Mouse (Mus musculus) lung, adult 2 months (tissue): Measurements from ENCODE around the gene Il17f. TPM values are rescaled to one million over a fixed set of nuclear protein-coding genes. Genes with fewer than 3 reads are reported as not detected.

ENCODE experiments used
- DNase-seq: peaks from one replicate; pipeline ENCODE4 v3.0.0; 2022
- H3K4me1 ChIP-seq: fragments of 200-500 bp; 2 replicates; pipeline ENCODE4 v1.6.1; 2011; ENCODE audit warnings: low read length; ENCODE audit not compliant: control insufficient read depth, insufficient read depth
- H3K4me3 ChIP-seq: fragments of 200-500 bp; replicated peaks from 2 replicates; pipeline ENCODE3; 2011; ENCODE audit warnings: low read depth, mild to moderate bottlenecking, control low read depth, low read length; ENCODE audit errors: extremely low read depth
- CTCF ChIP-seq: fragments of 200-500 bp; IDR thresholded peaks from 2 replicates; pipeline ENCODE4 v1.5.1; 2011; ENCODE audit warnings: mild to moderate bottlenecking, low read length, control low read depth; ENCODE audit not compliant: insufficient read depth
- POLR2A ChIP-seq: fragments of 200-500 bp; IDR thresholded peaks from 2 replicates; pipeline ENCODE4 v1.6.1; 2011; ENCODE audit warnings: low read depth, mild to moderate bottlenecking, control low read depth, low read length, borderline replicate concordance; ENCODE audit errors: extremely low read depth
- WGBS: fragments of 180-500 bp; shearing (Covaris S2); methylation state at CpG from one replicate; pipeline ENCODE4 v1.1.7; 2018; 5-methylcytosine and 5-hydroxymethylcytosine counted together
- polyA plus RNA-seq: library from polyadenylated mRNA; depleted of rRNA; stranded (reverse); fragments of >200 nt; gene quantifications from 2 replicates; pipeline ENCODE4 v1.2.3, GENCODE M21; 2012

The Il17f gene
- polyA plus RNA-seq, 1 experiment = not detected

DNA sequence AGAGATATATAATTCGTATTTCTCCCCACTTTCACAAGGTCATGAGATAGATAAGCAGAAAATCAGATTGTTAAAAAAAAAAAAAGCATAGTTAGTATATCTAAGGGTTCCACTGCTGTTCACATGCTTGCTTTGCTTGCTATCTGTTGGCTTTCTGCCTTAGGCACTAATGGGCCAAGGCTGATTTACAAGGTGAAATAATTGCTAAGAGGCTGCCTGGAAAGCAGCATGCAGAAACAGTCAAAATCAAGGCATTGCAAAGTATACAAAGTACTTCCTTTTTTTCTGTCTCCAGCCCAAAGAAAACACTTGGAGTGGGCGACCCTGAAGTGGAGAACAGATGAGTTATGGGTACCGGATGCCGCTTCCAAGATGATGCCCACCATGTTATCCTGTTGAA is 30.5 kb upstream of the Il17f start:
- TF ChIP-seq CTCF (no peak), POLR2A (no peak)
- 76% methylated on average over 4 of the region's 4 CpGs for WGBS
- no peak for DNase-seq
- H3K4me3 ChIP-seq = no peak overlapping the region
- no peaks in the 10 kb centered on the region for H3K4me1 ChIP-seq

DNA sequence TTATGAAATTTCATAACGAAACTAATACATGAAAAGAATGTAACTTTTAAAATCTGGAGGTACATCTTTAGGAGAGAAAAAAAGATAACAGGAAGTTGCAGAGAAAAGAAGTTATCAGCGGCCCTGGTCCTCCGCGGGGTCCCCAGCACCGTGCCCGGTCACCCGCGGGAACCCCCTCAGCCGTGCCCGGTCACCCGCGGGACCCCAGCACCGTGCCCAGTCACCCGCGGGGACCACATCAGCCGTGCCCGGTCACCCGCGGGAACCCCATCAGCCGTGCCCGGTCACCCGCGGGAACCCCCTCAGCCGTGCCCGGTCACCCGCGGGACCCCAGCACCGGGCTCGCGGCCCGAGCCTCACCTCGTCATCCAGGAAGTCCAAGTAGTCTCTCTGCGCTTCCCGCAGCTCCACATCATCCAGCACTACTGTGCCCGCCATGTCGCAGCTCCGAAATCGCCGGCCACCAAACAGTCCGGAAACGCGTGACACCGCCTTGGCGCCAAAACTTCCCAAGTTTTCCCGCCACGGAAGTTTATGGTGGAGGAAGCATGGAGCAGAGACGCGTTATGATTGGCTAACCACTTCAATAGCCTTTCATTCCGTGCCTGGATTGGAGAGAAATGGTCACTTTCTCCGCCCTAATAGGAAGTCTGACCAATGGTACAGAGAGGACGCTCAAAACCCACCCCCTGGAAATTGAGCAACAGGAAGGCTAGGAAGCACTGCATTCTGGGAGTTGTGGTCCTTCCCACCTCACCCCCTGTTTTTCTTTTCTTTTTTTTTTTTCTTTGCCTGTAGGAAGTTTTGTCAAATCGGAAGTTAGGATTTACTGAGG is 29.6 kb upstream of the Il17f start, which contains the start of gene Mcm3:
Gene Mcm3 (minus strand): TSS at position 542 of the 835 bp plus-strand sequence.
- TF ChIP-seq POLR2A = no peak
- TF ChIP-seq CTCF = no peak
- no peaks in the 10 kb centered on the region for H3K4me1 ChIP-seq
- under 1% methylated on average over 52 of the region's 52 CpGs for WGBS
- peak; percentile 82 for DNase-seq
- peak within 1 kb of the TSS; percentile 56 for H3K4me3 ChIP-seq

DNA sequence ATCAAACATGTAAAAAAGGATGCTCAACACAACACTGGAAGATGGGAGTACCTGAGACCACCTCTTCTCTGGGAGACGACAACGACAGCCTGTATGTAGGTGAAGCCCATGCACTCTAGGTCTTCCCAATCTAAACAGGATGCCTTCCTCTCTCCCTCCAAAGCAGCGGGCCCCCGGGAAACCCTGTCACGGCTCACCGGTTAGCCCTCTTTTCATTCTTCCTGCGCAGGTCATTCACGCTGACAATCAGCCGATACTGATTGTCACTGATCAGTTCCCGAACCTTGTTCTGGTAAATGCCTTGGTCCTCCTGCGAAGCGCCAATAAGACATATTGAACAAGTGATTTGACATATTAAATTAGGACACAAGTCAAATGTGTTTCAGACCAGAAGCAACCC is 27.2 kb upstream of the Il17f start:
- 69% methylated on average over 12 of the region's 12 CpGs for WGBS
- no peak overlapping the region for H3K4me3 ChIP-seq
- TF ChIP-seq POLR2A (no peak), CTCF (no peak)

DNA sequence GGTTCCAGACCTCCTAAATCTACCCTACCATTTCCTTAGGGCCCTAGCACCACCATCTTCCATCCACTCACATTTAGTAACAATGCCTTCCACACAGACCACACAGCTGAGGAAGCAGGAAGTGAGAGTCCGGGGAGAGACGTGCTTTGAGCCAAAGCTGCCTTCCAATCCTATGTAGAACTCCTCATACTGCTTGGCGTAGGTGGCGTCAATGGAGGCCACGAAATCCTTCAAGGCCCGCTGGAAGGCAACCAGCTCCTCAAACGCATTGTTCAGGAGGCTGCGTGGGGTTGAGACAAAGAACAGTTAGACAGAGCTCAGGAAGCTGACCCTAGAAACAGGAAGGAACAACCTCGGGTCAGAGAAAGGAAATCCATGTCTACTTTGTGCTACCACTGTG is 26.8 kb upstream of the Il17f start:
- H3K4me3 ChIP-seq = no peak overlapping the region
- H3K4me1 ChIP-seq = no peaks in the 10 kb centered on the region
- DNase-seq = no peak
- WGBS = 52% methylated on average over 9 of the region's 9 CpGs
- TF ChIP-seq CTCF (no peak), POLR2A (no peak)

More for the DNA sequence above, 27.2 kb upstream of the Il17f start:
- DNase-seq = no peak
- no peaks in the 10 kb centered on the region for H3K4me1 ChIP-seq

DNA sequence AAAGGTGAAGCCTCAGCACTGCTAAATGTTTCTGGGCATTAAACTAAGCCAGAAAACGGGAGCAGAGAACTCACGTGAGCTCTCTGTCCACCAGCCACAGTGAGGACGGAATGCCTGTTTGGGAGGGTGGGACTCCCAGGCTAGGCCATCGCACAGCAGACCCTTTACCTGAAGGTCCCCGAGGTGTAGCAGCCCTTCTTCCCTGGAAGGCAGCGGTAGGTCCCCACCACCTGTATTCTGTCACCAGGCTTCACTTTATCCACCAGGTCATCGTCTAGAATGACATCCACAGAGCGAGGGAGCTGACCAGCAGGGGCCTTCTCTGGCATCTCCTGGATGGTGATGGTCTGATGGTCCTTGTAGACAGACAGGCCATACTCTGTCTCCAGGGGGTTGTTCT is 24.1 kb upstream of the Il17f start:
- TF ChIP-seq CTCF (no peak), POLR2A (no peak)
- Histone ChIP-seq H3K4me3 (no peak overlapping the region), H3K4me1 (no peaks in the 10 kb centered on the region)
- DNase-seq = no peak
- 89% methylated on average over 8 of the region's 8 CpGs for WGBS

DNA sequence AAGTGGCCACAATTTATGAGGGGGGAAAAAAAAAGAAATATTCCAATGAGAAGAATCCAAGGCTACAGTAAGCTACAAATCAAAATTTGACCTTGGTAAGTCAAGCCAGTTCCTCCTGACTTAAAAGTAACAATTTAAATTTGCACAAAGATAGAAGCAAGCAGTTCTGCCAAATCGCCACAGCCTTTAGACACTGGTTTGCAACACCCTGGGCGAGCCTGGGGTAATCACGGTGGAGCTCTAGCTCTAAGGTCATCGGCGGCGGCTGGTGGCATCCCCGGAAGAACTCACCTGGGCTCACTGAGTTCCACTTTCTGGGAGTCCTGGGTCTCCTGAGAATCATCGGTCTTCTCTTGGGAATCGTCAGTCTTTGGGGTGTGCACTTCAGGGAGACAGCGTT is 14.1 kb upstream of the Il17f start:
- TF ChIP-seq POLR2A = no peak
- no peak for TF ChIP-seq CTCF
- 94% methylated on average over 10 of the region's 10 CpGs for WGBS
- DNase-seq = no peak
- H3K4me3 ChIP-seq = no peak overlapping the region
- H3K4me1 ChIP-seq = no peaks in the 10 kb centered on the region

DNA sequence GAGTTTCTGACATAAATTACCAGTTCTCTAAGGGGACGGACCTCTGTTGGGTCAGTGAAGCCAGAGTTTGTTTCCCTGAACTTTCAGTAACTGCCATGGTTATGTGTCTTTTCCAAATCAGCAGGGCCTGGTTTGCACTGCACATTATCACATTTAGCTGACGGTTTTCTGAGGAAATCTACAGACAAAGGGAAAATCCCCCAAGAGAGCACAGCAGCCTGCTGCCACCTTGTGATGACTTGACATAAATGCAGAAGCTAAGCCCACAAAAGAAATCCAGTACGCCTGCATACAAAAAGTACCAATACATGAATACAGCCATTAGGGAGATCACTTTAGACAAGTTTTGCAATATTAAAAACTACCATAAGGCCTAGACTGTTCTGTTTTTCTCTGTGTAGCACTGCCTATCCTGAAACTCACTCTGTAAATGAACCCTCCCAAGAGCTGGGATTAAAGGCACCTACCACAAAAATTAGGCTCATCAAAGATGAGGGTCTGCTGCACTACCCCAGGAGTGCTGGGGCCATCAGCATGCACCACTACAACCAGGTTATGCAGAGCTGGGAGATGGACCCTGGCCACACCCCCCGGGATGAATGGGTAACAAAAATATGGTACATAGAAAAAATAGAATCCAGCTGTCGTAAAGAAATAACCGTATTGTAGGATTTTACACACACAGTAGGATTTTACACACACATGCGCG is 11.4 kb upstream of the Il17f start:
- H3K4me1 ChIP-seq = no peaks in the 10 kb centered on the region
- TF ChIP-seq POLR2A (no peak), CTCF (no peak)
- no peak for DNase-seq
- no peak overlapping the region for H3K4me3 ChIP-seq
- WGBS = 89% methylated on average over 8 of the region's 8 CpGs

DNA sequence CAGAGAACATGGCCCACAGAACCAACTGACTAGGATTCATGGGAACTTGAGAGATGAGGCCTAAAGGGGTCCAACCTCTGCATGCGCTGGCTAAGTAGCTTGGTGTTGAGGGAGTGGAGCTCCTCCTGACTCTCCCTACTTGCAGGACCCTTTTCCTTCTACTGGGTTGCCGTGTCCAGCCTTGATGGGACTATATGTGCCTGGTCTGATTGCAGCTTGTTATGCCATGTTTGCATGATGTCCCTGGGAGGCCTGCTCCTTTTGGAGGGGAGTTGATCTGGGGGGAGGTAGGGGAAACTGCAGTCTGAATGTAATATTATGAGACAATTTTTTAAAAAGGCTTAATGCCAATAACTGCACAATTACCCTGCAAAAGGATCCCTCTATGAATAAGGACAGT is 10.9 kb upstream of the Il17f start:
- Histone ChIP-seq H3K4me1 (no peaks in the 10 kb centered on the region), H3K4me3 (no peak overlapping the region)
- no peak for DNase-seq
- whole genome bisulfite sequencing = 95% methylated on average over 2 of the region's 2 CpGs
- no peak for TF ChIP-seq CTCF
- no peak for TF ChIP-seq POLR2A

DNA sequence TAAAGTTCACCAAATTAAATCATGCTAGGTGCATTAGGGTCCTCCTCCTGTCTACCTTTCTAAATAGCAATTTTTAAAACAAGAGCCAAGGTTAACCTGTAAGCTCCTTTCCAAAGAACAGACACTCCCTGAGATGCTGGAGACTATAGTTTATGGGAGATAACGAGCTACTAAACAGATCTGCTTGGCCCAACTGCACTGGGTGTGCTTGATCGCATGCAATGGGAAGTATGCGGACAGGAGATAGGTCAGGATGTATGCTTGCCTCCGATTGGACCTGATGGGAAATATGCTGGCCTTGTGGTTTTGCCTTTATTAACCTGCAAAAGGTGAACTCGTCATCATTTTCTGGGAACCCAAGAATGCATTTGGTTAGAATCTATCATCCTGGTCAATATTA is 4.8 kb upstream of the Il17f start:
- TF ChIP-seq POLR2A = no peak
- TF ChIP-seq CTCF = no peak
- H3K4me3 ChIP-seq = no peak overlapping the region
- 91% methylated on average over 5 of the region's 5 CpGs for WGBS
- no peaks in the 10 kb centered on the region for H3K4me1 ChIP-seq
- no peak for DNase-seq
